Mouse (Mus musculus): Measurements from ENCODE around the gene Asf1b.
A peak's percentile ranks its signal among the peaks of the same experiment; 100 is the strongest.

GRCm38 (mm10) chr8:83976779-83977350 is 21.6 kb downstream of the Asf1b start:
- TF ChIP-seq CTCF (IDR thresholded peaks at IDR 0.05; ENCODE audit: low read depth) (peak; percentile 49), EP300 (optimal IDR thresholded peaks at IDR 0.05) (no peak)

Data from stomach, postnatal 0 days (tissue).